Mouse (Mus musculus) right cerebral cortex, adult 18-20 months (tissue): Measurements from ENCODE around the gene Wasl.

Source experiments
- DNase-seq: peaks from one replicate; pipeline ENCODE4 v3.0.0; 2022; ENCODE audit warnings: mixed read lengths

Wasl gene

DNA sequence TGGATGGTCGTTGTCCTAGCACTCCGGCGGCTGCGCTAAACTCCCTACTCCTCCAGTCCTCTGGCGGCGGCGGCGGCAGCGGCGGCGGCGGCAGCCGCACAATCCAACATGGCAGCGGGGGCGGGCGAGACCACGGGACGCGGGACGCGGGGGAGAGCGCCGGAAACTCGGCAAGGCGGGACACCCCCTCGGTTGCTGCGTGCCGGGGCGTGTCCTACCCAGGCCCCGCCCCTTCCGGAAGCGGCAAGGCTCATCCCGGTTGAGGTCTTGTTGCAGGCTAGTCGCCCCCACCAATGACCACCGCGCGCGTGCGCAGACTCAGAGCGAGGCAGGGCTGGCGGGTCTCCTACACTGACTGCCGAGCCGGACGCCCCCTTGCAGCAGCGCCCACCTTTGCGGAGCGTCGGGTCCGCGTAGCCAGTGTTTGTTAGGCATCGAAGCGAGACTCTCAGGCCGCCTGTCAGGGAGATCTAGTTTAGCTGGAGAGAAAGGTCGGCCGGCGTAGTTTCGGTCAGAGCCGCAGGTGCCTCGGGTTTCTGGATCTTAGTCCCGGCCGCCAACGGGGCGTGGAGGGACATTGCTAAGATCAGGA, at the start of gene Wasl:
Gene Wasl, minus strand, starts transcription at position 143 of the 592 bp plus-strand sequence.
- DNase-seq, result peak; percentile 99

DNA sequence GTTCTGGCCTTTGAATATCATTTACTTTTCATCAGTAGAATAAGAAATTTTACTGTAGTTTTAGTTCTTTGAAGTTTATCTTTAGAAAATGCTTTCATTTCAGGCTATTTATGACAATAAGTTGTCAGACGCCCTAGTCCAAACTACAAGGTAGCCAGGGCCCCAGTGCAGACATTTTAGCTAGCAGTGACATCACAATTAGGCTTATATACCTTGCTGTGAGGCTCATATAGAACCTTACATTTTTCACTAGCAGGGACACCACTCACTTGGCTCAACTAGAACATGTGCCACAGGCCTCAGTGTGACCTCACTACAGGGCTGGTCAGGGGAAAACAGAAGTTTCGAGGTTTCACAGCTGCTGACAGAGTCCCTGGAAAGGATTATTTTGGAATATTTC, 42.7 kb upstream of the Wasl start:
- DNase-seq, result no peak

GRCm38 (mm10) chr6:24707090-24707489, 42.3 kb upstream of the Wasl start:
- DNase-seq, result no peak

- no peak for DNase-seq
Observed at GRCm38 (mm10) chr6:24697216-24697615, 32.4 kb upstream of the Wasl start.

GRCm38 (mm10) chr6:24696117-24696516, 31.3 kb upstream of the Wasl start:
- DNase-seq, result no peak

DNA sequence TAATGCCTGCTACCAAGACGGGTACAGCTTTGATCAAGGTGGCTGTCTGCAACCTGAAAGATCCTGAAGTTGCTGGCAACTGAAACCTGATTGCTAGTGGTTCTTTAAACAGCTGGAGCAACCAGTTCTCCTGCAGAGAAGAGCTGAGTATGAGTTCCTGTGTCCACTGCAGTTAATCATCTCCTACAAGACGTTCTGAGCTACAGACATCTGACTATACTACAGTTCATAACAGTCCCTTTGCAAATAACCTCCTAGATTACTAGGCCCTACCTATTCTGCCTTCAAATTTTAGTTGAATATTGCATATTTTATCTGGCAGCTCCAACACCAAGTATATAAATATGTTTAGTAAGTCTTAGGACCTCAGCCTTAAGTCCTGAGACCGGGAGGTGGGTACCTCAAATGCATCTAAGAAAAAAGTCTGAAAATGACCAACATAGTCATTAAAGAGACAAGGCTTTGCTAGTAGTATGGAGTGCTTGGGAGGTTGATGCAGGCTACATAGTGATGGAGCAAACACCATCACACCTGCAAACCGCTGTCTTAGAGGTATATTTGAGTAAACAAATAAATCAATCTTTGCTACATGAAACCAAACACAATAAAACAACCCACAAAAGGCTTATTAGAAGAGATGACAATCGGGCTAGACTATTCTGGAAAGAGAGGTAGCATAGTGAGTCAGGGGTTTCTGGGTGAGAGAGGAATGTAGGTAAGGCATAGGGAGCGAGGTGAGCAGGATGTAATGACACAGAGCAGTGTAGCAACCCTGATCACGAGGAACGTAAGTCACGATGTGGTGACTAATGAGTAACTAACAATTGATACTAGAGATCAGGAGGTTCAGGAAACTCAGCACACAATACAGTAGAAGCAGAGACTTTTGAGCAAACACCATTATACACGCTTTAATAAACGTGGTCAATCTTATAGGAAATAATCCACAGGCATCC, 29.9 kb upstream of the Wasl start:
- DNase-seq, result no peak

DNA sequence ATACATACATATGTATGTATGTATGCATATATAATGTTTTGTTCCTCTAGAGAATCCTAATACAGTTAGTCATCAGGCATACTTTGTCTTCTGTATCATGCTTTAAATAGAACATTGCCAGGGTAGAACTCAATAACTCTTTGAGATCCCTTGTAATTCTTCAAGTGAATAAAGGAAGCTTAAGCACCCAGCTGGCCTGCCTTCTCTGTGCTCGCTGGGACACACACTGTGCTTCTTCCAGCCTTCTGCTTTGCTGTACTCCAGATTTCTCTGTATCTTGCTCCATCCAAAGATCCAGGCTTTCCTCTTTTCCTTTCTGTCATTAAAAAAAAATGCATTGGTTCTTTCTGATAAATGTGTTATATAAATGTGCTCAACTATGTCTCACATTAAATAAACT, 23.1 kb upstream of the Wasl start:
- DNase-seq, result no peak

- DNase-seq, result no peak
Observed at GRCm38 (mm10) chr6:24683113-24683512, 18.3 kb upstream of the Wasl start.

GRCm38 (mm10) chr6:24667829-24668228, 3.0 kb upstream of the Wasl start:
- DNase-seq, result no peak

GRCm38 (mm10) chr6:24666248-24666647, 1.4 kb upstream of the Wasl start:
- no peak for DNase-seq

GRCm38 (mm10) chr6:24664133-24664866, 509 bp downstream of the Wasl start:
- peak; percentile 44 for DNase-seq

GRCm38 (mm10) chr6:24663196-24664132, 1.3 kb downstream of the Wasl start:
- peak; percentile 6 for DNase-seq

DNA sequence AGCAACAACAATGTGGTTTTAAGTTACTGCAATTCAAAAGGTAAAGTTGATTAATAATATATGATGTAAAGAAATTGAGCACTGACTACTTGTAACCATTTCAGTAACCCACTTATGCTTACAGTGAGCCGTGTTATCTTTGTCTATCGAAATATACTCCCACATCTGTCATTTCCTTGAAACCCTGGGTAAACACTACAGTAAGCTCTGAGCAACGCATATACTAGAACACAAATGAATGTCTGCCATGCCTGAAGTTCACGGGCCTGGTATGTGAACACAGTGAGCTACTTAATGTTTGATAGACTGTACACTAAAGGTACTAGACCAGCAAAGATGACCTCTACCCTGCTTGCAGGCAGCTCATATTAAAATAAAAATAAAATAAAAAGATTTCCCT, 2.3 kb downstream of the Wasl start:
- DNase-seq, result no peak

DNA sequence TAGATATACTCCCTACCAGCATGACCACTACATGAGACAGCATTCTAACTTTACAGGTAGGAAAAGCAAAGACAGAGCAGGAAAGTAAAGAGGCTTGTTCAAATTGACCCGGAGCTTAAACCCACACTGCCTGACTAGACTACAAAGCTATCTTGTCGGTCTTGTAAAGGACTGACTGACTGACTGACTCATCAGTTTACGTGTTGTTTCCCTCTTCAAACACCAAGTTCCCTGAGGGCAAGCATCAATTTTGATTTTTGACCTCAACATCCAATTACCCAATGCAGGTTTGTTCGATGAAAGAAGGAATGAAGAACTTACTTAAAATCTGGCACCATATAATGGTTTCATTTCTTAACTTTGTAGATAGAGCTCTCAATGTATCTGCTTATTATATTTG, 2.9 kb downstream of the Wasl start:
- DNase-seq, result no peak

- DNase-seq, result no peak
Observed at GRCm38 (mm10) chr6:24657647-24658387, 7.0 kb downstream of the Wasl start.

GRCm38 (mm10) chr6:24656094-24656493, 8.7 kb downstream of the Wasl start:
- DNase-seq, result no peak

DNA sequence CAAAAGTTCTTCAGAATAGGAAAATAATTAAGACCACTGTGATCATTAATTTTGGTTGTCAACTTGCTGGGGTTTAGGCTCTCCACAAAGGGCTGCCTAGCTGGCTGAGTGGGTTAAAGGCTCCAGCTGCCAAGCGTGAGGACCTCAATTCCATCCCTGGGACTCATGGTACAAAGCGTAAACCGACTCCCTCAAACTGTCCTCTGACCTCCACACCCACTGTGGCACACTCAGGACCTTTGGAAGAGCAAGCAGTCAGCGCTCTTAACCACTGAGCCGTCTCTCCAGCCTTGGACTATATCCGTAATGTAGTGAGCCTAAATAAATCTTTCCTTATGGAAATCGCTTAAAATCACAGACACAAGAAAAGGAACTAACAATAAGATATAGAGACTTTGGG, 13.3 kb downstream of the Wasl start:
- DNase-seq, result no peak

DNA sequence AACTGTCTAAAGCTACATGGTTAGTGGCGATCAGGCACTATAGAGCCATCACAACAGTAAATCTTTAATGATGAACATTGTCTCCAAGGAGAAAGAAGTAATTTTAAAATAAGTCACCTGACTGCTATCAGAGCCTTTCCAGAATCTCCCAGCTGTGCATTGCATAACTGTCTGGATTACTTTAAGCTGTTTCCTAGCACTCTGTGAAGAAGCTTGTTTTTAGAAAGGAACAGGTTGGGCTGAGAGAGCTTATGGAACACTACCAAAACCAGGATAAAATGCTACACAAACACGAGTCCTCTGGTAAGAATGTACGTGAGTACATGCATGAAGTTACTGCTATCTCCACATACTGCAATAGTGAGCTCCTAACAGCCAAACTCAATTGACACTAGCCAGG, 14.1 kb downstream of the Wasl start:
- peak; percentile 52 for DNase-seq

GRCm38 (mm10) chr6:24648403-24648802, 16.4 kb downstream of the Wasl start:
- no peak for DNase-seq

DNA sequence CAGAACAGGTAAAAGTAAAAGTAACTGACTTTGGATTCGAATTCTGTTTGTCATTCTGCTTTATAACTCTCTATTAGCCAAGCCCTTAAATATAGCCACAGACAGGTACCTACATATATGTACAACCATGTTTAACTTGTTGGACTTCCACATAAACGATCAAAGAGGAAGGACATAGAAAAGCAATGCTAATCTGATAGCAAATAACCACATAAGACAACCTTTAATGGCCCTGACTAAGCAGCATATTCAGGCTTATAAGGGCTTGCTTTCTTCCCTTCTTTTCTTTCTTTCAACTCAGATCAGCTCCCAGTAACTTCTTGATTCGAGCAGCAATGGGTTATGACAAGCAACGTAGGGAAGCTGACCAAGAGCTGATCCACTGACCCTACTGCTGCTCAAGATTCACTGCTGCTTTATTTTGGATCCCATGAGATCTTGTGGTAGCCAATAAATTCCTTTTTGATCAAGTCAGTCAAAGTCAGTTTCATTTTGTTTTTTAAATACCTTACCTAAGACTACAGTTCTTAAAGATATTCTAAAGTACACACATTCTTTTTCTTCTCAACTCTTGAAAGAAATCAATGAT, 17.6 kb downstream of the Wasl start:
- DNase-seq, result no peak

GRCm38 (mm10) chr6:24645346-24646053, 19.3 kb downstream of the Wasl start:
- no peak for DNase-seq
